Mouse (Mus musculus): ENCODE measurements around the gene Usp30.

- TF ChIP-seq CHD2 (IDR thresholded peaks at IDR 0.05; ENCODE audit: low read depth, low read length) (no peak), HCFC1 (IDR thresholded peaks at IDR 0.05; ENCODE audit: borderline replicate concordance, insufficient read depth, low read length) (no peak), MAFK (IDR thresholded peaks at IDR 0.05; ENCODE audit: insufficient read depth, low read depth, low read length) (no peak), ZNF384 (IDR thresholded peaks at IDR 0.05; ENCODE audit: low read depth, low read length) (no peak)
Measured at GRCm38 (mm10) chr5:114066601-114067000, 1.3 kb downstream of the Usp30 start.
